Mouse (Mus musculus): ENCODE measurements around the gene Plcb3.

DNA sequence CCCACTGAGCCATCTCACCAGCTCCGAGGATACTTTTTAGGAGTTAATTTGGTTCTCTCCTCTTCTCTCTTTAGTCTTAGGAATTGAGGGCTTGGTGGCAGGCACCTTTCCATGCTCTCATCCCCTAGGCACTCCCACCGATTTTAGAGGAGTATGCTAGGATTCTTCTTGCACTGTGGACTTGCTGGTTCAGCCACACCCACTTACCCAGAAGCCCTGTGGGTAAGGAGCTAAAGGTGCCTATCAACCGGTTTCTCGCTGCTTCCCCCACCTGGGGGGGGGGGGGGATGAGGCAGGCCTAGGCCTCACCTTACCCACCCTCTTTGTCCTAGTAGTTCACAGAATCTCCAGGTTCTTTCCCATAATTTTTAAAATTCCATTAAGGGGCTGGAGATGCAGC is 28.5 kb downstream of the Plcb3 start:
- no peak for TF ChIP-seq EP300 (IDR thresholded peaks at IDR 0.05)
- no peak for TF ChIP-seq CTCF (IDR thresholded peaks at IDR 0.05)
